Mouse (Mus musculus): ENCODE data around the gene 1110017D15Rik. TPM values are rescaled to one million over a fixed set of nuclear protein-coding genes. Genes with fewer than 3 reads are reported as not detected.
A peak's percentile ranks its signal among the peaks of the same experiment; 100 is the strongest.

Gene 1110017D15Rik
- polyA plus RNA-seq, 1 experiment = 40.8 TPM

DNA sequence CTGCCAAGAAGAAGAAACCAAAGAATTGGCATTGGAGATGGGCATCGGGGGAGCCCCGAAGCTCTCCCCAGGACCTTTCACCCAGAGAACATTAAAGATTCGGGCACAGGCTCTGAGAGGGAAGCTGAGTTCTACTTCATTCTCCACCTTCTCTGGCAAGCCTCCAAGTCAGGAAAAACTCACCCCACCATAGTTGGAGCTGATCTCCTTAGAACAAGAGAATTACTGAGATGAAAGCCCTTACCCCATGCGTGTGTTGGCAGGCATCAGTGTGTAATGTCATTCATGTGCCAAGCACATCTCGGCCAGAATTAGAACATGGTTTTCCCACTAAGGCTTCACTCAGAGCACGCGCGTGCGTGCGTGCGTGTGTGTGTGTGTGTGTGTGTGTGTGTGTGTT lies 21.3 kb downstream of the 1110017D15Rik start:
- WGBS = 57% methylated on average over 11 of the region's 11 CpGs
- Histone ChIP-seq H3K4me1 (ENCODE audit: control insufficient read depth, insufficient read depth, low read length) (peaks cover 5% of the 10 kb centered on the region), H3K4me3 (replicated peaks; ENCODE audit: extremely low read depth, low read depth, low read length) (no peak overlapping the region)
- DNase-seq = peak; percentile 22
- no peak for TF ChIP-seq POLR2A (IDR thresholded peaks at IDR 0.05; ENCODE audit: borderline replicate concordance, extremely low read depth, low read depth, low read length)
- no peak for TF ChIP-seq CTCF (IDR thresholded peaks at IDR 0.05; ENCODE audit: insufficient read depth, low read length)

DNA sequence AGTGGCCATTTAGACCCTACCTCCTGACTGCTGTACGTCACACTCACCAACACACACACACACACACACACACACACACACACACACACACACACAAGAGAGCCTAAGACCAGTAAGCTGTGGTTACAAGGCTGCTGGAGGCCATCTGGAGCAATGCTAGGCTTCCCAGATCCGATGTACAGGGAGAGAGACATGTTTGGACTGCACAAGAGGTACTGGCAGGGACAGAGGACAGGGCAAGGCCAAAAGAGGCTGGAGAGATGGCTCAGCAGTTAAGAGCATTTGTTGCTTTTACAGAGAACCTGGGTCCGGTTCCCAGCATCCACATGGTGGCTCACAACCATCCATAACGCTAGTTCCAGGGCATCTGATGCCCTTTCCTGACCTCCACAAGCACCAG lies 22.1 kb downstream of the 1110017D15Rik start:
- H3K4me1 ChIP-seq (ENCODE audit: control insufficient read depth, insufficient read depth, low read length) = peaks cover 5% of the 10 kb centered on the region
- no peak for DNase-seq
- TF ChIP-seq POLR2A (IDR thresholded peaks at IDR 0.05; ENCODE audit: borderline replicate concordance, extremely low read depth, low read depth, low read length) (no peak), CTCF (IDR thresholded peaks at IDR 0.05; ENCODE audit: insufficient read depth, low read length) (no peak)
- WGBS = 81% methylated on average over 4 of the region's 4 CpGs
- no peak overlapping the region for H3K4me3 ChIP-seq (replicated peaks; ENCODE audit: extremely low read depth, low read depth, low read length)

DNA sequence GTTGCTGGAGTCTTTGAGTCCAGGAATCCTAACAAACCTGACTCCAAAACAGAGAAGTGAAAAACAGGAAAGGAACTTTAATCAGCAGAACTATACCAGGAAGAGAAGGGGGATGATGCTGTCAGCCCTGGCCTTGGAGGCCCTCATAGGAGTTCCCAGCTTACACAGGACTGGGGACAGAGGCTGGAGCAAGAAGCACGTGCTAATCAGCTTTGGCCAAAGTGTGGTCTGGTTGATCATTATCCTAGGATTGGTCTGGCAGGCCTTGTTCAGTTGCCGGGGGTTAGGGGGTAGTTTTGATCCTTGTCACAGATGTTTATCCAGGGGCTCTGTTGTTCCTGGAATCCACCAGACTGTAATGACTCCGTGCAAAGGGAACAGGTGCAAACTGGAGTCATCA lies 22.8 kb downstream of the 1110017D15Rik start:
- Histone ChIP-seq H3K4me1 (ENCODE audit: control insufficient read depth, insufficient read depth, low read length) (peaks cover 5% of the 10 kb centered on the region), H3K4me3 (replicated peaks; ENCODE audit: extremely low read depth, low read depth, low read length) (no peak overlapping the region)
- TF ChIP-seq POLR2A (IDR thresholded peaks at IDR 0.05; ENCODE audit: borderline replicate concordance, extremely low read depth, low read depth, low read length) (no peak), CTCF (IDR thresholded peaks at IDR 0.05; ENCODE audit: insufficient read depth, low read length) (no peak)
- no peak for DNase-seq
- 28% methylated on average over 3 of the region's 3 CpGs for WGBS

DNA sequence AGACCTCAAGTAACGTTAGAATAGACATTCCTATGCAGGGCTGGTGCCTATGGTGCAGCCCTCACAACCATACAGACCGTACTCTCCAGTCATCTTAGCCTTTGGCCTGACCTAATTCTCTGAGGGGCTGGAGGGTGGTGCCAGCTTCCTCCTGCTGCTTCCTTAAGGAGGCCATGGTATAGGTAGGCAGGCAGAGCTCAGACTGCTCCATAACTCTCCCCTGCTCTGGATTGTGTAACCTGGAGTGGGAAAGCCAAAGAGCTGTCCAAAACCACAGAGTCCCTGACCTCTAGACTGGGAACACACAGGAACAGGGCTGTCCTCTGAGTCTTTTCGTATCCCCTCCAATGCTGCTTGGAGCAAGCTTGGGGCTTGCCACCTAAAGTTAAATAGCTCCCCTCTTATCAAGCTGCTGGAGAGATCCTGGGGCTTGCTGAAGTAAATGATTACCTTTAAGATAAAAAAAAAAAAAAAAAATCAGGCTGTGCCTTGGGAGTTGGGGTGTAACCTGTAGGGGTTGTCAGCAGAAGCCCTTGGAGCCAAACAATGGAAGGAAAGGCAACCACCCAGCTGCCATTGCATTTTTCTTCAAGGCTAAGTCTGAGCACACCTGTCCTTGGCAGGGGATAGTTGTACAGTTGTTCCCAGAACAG lies 23.5 kb downstream of the 1110017D15Rik start:
- no peak overlapping the region for H3K4me3 ChIP-seq (replicated peaks; ENCODE audit: extremely low read depth, low read depth, low read length)
- TF ChIP-seq CTCF (IDR thresholded peaks at IDR 0.05; ENCODE audit: insufficient read depth, low read length) (no peak), POLR2A (IDR thresholded peaks at IDR 0.05; ENCODE audit: borderline replicate concordance, extremely low read depth, low read depth, low read length) (no peak)
- peaks cover 5% of the 10 kb centered on the region for H3K4me1 ChIP-seq (ENCODE audit: control insufficient read depth, insufficient read depth, low read length)
- peak; percentile 44 for DNase-seq
- WGBS = 65% methylated on average over 3 of the region's 3 CpGs

DNA sequence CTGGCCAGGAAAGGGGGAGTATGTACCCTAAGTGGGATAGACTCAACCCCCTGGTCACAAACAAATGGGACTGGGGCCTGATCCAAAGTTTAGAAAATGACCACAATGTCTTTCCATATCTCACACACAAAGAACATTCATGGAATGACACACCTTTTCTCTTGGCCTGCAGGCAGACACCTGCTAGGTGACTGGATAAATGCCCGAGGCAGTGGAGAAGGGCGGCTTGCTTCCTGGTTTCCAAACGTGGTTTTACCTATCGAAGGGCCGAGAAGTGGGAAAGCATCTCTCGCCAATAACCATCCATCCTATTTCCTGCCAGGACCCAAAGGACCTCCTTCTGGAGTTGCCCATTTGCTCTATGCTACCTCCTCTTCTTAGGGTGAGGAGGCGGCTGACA lies 24.2 kb downstream of the 1110017D15Rik start:
- TF ChIP-seq POLR2A (IDR thresholded peaks at IDR 0.05; ENCODE audit: borderline replicate concordance, extremely low read depth, low read depth, low read length) (no peak), CTCF (IDR thresholded peaks at IDR 0.05; ENCODE audit: insufficient read depth, low read length) (no peak)
- WGBS = 75% methylated on average over 7 of the region's 7 CpGs
- Histone ChIP-seq H3K4me1 (ENCODE audit: control insufficient read depth, insufficient read depth, low read length) (peaks cover 4% of the 10 kb centered on the region), H3K4me3 (replicated peaks; ENCODE audit: extremely low read depth, low read depth, low read length) (no peak overlapping the region)
- no peak for DNase-seq

DNA sequence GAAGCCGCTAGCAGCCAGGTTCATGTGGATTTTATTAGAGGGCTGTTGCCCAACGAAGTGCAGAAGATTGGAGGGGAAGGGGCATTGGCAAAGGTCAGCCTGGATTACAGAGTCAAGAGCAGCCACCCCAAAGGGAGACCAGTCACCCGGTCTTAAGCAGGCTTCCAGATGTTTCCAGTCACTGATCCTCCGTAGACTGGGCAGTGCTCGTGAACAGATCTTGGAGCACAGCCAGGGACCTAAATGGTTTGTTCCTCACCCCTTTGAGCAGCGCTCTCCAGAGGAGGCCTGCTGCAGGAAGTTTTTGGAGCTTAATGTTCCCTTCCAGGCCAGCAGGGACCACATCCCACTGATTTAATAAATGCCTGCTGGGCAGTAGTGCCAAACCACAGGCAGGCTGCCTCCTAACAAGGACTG lies 35.5 kb downstream of the 1110017D15Rik start:
- TF ChIP-seq POLR2A (IDR thresholded peaks at IDR 0.05; ENCODE audit: borderline replicate concordance, extremely low read depth, low read depth, low read length) (no peak), CTCF (IDR thresholded peaks at IDR 0.05; ENCODE audit: insufficient read depth, low read length) (no peak)
- H3K4me3 ChIP-seq (replicated peaks; ENCODE audit: extremely low read depth, low read depth, low read length) = no peak overlapping the region
- H3K4me1 ChIP-seq (ENCODE audit: control insufficient read depth, insufficient read depth, low read length) = no peaks in the 10 kb centered on the region
- no peak for DNase-seq
- 49% methylated on average over 6 of the region's 6 CpGs for WGBS

DNA sequence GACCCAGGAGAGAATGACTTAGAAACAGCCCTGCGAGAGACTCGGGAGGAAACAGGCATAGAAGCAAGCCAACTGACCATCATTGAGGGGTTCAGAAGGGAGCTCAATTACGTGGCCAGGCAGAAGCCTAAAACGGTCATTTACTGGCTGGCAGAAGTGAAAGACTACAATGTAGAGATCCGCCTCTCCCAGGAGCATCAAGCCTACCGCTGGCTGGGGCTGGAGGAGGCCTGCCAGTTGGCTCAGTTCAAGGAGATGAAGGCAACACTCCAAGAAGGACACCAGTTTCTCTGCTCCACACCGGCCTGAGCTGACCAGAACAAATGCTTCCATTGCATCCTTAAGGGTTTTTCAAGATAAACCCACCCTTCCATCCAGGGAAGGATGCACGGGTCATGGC lies 36.9 kb downstream of the 1110017D15Rik start:
- 66% methylated on average over 8 of the region's 8 CpGs for WGBS
- no peak overlapping the region for H3K4me3 ChIP-seq (replicated peaks; ENCODE audit: extremely low read depth, low read depth, low read length)
- no peak for DNase-seq

DNA sequence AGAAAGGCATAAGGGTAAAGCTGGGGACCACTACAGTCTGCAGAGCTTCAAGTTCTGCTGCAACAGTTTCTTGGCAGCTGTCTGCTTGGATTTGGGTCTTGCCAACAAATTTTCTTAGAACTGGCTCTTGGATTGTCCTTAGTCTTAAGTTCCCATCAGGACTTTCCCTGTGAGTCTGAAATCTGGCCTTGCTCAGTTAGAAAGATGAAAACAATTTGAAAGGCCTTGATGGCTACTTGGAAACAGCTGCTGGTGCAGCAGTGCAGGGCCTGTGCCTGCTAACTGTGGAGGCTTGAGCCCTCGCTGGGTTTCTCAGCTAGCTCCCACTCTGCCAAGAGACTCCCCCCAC lies 37.7 kb downstream of the 1110017D15Rik start:
- TF ChIP-seq CTCF (IDR thresholded peaks at IDR 0.05; ENCODE audit: insufficient read depth, low read length) (no peak), POLR2A (IDR thresholded peaks at IDR 0.05; ENCODE audit: borderline replicate concordance, extremely low read depth, low read depth, low read length) (no peak)
- WGBS = 69% methylated on average over 1 of the region's 1 CpGs
- no peak overlapping the region for H3K4me3 ChIP-seq (replicated peaks; ENCODE audit: extremely low read depth, low read depth, low read length)
- no peaks in the 10 kb centered on the region for H3K4me1 ChIP-seq (ENCODE audit: control insufficient read depth, insufficient read depth, low read length)
- DNase-seq = no peak

More for the DNA sequence above, 36.9 kb downstream of the 1110017D15Rik start:
- TF ChIP-seq POLR2A (IDR thresholded peaks at IDR 0.05; ENCODE audit: borderline replicate concordance, extremely low read depth, low read depth, low read length) (no peak), CTCF (IDR thresholded peaks at IDR 0.05; ENCODE audit: insufficient read depth, low read length) (no peak)
- no peaks in the 10 kb centered on the region for H3K4me1 ChIP-seq (ENCODE audit: control insufficient read depth, insufficient read depth, low read length)

DNA sequence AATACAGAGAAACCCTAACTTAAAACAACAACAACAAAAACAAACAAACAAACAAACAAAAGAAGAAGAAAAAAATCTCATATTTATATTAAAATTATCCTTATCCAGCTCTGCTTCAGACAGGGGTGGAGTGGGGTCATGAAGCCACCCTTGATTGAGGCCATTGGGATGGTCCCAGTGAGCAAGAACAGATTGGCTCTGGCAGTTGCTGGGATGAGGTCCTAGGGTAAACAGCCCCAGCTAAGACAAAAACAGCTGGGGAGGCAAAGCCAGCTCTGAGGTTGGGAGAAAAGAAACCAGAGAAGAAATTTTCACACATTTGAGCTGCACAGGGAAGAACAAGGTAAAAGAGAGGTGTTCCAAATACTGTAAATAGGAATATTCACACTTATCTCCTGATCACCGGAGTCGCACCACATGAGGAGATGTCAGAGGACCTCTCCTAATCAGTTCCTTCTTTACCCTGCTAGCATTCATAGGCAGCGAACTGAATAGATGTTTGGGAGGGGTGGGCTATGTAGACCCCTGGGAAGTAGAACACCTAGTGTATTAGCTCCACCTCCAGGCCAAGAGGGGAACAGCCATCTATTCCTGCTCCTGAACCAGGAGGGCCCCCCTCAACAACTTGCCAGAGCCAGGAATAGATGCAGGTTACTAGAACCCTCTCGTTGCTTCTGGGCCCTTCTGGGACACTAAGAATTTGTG lies 38.2 kb downstream of the 1110017D15Rik start:
- Histone ChIP-seq H3K4me3 (replicated peaks; ENCODE audit: extremely low read depth, low read depth, low read length) (no peak overlapping the region), H3K4me1 (ENCODE audit: control insufficient read depth, insufficient read depth, low read length) (no peaks in the 10 kb centered on the region)
- no peak for TF ChIP-seq POLR2A (IDR thresholded peaks at IDR 0.05; ENCODE audit: borderline replicate concordance, extremely low read depth, low read depth, low read length)
- TF ChIP-seq CTCF (IDR thresholded peaks at IDR 0.05; ENCODE audit: insufficient read depth, low read length) = no peak
- no peak for DNase-seq
- WGBS = 72% methylated on average over 4 of the region's 4 CpGs

DNA sequence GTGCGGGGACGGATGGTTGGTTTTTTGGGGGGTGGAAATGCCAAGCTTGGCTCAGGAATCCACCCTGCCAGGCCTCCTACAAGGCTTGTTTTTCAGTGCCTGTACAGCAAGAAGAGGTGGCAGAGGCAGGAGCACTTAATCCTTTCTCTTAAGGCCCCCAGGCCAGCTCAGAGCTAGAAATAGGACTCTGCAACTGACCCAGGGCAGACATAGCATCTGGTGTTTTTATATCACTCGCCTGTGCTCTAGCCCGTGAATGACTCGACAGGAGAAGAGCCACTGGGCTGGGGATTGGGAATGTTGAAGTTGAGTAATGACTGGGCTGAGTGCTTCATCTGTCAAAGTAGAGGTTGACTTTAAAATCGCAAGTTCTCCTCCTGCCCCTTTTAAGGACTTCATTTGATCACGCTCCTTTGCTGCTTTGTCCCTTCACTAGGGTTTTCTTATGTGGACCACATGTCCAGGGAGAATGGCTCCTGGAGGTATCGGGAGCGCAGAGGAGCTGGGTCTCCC lies 39.4 kb downstream of the 1110017D15Rik start:
- TF ChIP-seq POLR2A (IDR thresholded peaks at IDR 0.05; ENCODE audit: borderline replicate concordance, extremely low read depth, low read depth, low read length) = no peak
- TF ChIP-seq CTCF (IDR thresholded peaks at IDR 0.05; ENCODE audit: insufficient read depth, low read length) = no peak
- Histone ChIP-seq H3K4me3 (replicated peaks; ENCODE audit: extremely low read depth, low read depth, low read length) (no peak overlapping the region), H3K4me1 (ENCODE audit: control insufficient read depth, insufficient read depth, low read length) (no peaks in the 10 kb centered on the region)
- no peak for DNase-seq
- 85% methylated on average over 9 of the region's 9 CpGs for WGBS

Measured in lung, adult 2 months (tissue).